Mouse (Mus musculus): ENCODE results near the gene Samd4b.

GRCm38 (mm10) chr7:28392429-28393271, 205.3 kb downstream of the Samd4b start, which contains the start of the genes Med29 and Paf1:
- TF ChIP-seq GATA1 (IDR thresholded peaks at IDR 0.05; ENCODE audit: low read length) (no peak), TAL1 (IDR thresholded peaks at IDR 0.05; ENCODE audit: low read length) (no peak)
